Mouse (Mus musculus): ENCODE data around the gene Oas1g. TPM values are rescaled to one million over a fixed set of nuclear protein-coding genes. Genes with fewer than 3 reads are reported as not detected.
A peak's percentile ranks its signal among the peaks of the same experiment; 100 is the strongest.
"Not testable (repeated sequence)": the region's sequence is repeated elsewhere in the genome, so short reads cannot be mapped to it uniquely, and the experiment has no call there.

Gene Oas1g
- total RNA-seq, 2 experiments from 2014 or later, result not detected

- not testable (repeated sequence) for ATAC-seq (replicated peaks; ENCODE audit: low FRiP score, poor library complexity, severe bottlenecking)
Measured at GRCm38 (mm10) chr5:120891566-120892242, 4.3 kb upstream of the Oas1g start.

- ATAC-seq (replicated peaks; ENCODE audit: low FRiP score, poor library complexity, severe bottlenecking), result no peak
Measured at GRCm38 (mm10) chr5:120890991-120891390, 3.6 kb upstream of the Oas1g start.

- ATAC-seq (replicated peaks; ENCODE audit: low FRiP score, poor library complexity, severe bottlenecking), result no peak
Measured at GRCm38 (mm10) chr5:120890026-120890425, 2.6 kb upstream of the Oas1g start.

DNA sequence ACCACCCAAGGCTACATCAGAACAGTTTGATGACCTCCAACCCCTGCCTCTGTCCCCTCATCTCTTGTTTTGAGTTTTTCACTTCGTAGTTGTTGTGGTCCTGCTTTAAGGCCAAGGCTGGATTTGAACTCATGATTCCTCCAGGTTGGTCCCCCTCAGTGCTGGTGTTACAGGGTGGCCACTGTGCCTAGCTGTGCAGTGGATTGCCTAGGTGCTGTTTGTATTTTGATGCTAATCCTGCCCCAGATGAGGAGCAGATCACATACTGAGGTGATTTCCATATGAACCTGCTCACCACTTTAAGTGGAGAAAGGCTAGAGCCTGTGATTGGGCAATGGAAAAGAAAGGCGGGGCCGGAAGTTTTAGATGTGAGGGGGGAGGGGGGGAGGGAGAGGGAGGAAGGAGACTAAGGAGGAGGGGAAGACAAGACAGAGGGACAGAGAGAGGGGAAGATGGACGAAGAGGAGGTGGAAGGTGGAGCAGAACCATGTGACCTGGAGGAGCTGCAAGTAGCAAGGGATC lies 942 bp upstream of the Oas1g start:
- not testable (repeated sequence) for ATAC-seq (replicated peaks; ENCODE audit: low FRiP score, poor library complexity, severe bottlenecking)

DNA sequence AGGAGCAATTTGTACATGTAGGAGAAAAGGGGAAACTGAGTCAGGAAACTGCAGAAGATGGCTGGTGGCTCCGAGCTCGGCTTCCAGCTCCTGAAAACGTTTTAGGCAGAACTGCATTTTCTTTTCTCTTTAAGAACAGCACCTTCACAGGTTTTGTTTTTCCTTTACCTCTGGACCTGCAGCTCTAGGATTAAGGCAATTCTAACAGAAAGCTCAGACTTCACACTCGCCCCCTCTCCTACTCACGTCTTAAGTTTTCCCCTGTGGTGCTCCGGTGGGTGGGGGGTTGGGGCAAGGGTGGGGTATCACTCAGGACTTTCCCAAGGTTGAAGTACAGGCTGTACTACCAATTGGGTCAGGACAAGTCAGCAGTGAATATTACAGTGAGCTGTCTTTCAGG lies 418 bp upstream of the Oas1g start:
- ATAC-seq (replicated peaks; ENCODE audit: low FRiP score, poor library complexity, severe bottlenecking), result no peak

DNA sequence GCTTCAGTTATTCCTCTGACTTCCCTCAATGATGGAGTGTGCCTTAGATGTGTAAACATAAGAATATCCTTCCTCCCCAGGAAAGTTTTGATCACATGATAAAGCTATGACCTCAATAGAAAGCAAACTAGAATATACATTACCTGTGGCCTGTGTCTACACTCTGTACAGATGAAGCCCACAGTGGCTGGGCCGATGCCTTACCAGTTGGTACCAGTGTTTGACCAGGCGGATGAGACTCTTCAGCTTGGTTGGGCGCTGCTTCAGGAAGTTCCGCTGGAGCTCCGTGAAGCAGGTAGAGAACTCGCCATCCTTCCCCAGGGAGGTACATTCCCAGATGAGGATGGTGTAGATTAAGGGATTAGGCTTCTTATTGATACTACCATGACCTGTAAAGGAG lies 5.7 kb downstream of the Oas1g start:
- ATAC-seq (replicated peaks; ENCODE audit: low FRiP score, poor library complexity, severe bottlenecking), result not testable (repeated sequence)

GRCm38 (mm10) chr5:120878803-120879202 lies 8.6 kb downstream of the Oas1g start:
- ATAC-seq (replicated peaks; ENCODE audit: low FRiP score, poor library complexity, severe bottlenecking), result not testable (repeated sequence)

- not testable (repeated sequence) for ATAC-seq (replicated peaks; ENCODE audit: low FRiP score, poor library complexity, severe bottlenecking)
Measured at GRCm38 (mm10) chr5:120877407-120877806, 10.0 kb downstream of the Oas1g start.

DNA sequence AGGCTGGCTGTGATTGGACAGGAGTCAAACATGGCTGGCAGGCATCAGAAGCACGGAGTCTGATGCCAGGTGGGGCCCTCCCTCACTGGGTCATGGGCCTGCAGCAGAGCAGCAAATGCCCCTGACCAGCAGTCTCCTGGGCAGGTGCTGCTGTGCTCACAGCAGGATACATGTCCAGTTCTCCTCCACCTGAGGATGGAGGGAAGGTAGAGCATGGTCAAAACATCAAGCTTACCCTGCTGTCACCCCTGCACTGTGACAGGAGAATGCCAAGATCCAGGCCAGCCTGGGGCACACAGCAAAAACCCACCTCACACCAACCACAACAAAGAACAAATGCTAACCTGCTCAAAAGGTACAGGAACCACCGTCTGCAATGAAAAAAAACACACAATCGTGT lies 10.6 kb downstream of the Oas1g start:
- ATAC-seq (replicated peaks; ENCODE audit: low FRiP score, poor library complexity, severe bottlenecking), result not testable (repeated sequence)

DNA sequence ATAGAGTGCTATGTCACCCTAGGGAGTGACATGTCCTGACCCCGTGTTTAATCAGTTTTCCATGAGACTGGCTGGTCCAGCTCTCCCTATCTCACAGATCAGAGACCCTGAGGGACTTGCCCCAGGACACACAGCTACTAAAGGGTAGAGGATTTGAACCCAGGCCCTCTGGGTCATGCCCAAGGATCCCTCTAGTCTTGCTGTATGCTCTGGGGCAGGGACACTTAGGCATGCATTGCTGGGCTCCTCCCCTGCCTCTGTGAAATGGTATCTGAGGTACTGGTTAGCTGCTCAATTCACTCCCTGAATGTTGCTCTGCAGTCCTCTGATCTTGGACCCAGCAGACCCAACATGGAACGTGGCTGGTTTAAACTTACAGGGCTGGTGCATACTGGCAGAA lies 15.9 kb downstream of the Oas1g start:
- ATAC-seq (replicated peaks; ENCODE audit: low FRiP score, poor library complexity, severe bottlenecking), result no peak

DNA sequence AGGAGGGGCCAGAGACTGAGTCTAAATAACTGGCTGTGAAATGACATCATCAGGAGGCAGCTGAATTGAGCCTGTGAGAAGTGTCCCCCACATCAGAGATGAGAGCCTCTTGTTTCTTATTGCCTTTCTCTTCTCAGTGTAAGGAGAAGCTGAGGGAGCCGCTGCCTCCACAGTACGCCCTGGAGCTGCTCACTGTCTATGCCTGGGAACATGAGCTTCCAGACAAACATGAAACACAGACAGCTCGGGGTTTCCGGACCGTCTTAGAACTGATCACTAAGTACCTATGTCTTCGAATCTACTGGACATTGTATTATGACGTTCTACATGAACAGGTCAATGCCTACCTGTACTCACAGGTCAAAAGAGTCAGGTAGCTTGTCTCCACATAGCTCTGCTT lies 16.6 kb downstream of the Oas1g start:
- ATAC-seq (replicated peaks; ENCODE audit: low FRiP score, poor library complexity, severe bottlenecking), result no peak

DNA sequence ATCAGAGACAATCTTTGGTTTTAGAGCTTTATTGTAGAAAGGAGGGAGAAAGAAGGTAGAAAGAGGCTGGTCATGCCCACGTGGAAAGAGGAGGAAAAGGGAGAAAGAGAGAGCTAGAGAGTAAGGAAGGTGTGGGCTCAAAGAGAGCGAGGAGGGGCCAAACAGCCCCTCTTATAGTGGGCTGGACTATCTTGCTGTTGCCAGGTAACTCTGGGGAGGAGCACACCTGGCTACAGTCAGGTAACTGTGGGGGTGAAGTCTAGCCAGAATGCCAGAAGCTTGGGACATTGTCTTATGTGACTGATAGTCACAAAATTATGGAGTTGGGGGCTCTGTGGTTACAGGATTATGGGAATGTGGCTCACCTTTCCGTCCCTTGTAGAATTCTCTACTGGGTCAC lies 17.3 kb downstream of the Oas1g start:
- ATAC-seq (replicated peaks; ENCODE audit: low FRiP score, poor library complexity, severe bottlenecking), result no peak

DNA sequence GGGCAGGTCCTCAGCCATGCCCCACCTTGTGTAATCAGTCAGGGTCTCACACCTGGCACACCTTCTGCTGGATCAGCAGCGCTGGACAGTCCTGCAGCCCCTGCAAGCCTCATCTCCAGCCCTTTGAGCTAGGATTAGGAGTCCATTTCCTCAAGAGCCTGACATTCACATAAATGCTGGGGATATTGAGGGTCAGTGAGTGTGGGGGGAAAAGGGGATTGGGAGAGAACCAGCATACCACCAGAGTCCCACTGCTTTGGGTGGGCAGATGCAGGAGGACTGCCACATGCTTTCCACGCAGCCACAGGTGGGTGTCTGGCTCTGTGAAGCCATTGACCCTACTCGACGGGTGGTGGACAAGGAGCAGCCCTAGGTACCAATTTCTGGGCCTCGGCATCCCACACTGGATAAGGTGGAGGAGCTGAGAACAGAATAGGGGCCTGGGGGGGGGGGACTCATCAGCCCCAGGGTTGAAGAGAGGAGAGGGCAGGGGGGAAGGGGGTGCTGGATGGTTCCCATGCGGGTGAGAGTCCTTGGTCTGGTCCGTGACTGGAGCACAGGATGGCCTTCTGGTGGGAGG lies 17.9 kb downstream of the Oas1g start:
- no peak for ATAC-seq (replicated peaks; ENCODE audit: low FRiP score, poor library complexity, severe bottlenecking)

GRCm38 (mm10) chr5:120865336-120865860 lies 22.0 kb downstream of the Oas1g start:
- ATAC-seq (replicated peaks; ENCODE audit: low FRiP score, poor library complexity, severe bottlenecking), result no peak; the same call in 1 of the 2 replicates

GRCm38 (mm10) chr5:120861121-120861520 lies 26.3 kb downstream of the Oas1g start, which contains the start of gene Oas1h:
TSS of gene Oas1h (plus strand) at chr5:120861421.
- ATAC-seq (replicated peaks; ENCODE audit: low FRiP score, poor library complexity, severe bottlenecking), result no peak

DNA sequence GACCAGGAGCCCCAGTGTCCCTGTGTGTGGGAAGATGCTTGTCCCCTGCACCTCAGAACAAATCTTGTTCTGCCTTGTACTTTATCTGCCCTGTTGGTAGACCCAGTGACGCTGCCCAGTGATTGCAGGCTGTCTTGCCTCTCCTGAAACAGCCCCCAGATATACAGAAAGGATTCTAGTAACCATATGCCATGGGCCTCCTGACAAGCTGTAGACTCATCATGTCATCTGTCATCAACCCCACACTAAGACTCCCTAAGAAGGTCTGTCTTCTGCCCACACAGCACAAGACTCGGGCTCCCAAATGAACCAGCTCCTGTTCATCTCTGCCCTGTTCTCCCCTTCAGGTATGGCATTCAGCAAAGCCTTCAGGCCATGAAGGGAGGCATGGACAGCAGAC lies 28.2 kb downstream of the Oas1g start:
- ATAC-seq (replicated peaks; ENCODE audit: low FRiP score, poor library complexity, severe bottlenecking), result no peak

DNA sequence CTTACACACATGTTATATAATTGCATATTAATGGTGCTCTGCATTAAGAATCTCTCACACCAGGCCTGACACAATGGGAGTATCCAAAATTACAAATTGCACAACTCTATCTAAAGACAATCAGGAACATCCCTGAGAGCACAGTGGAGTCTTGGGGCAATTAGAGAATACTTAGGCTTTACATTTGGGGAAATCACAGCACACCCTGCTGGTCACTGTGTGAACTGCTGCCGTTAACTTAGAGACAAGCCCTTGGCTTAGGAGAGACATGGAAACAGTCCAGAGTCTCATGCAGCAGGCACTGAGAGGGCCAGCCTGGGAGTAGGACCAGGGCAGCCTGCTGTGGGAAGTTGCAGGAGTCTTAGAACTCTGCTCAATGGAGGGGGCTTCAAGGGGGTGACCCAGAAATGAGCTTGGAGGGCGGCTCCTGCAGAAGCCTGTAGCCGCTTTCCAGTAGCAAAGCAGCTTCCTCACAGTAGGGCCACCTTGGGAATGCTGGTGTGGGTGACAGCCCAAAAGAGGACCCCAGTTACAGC lies 37.7 kb downstream of the Oas1g start:
- ATAC-seq (replicated peaks; ENCODE audit: low FRiP score, poor library complexity, severe bottlenecking), result peak; percentile 82; the same call in 1 of the 2 replicates

GRCm38 (mm10) chr5:120847067-120847466 lies 40.3 kb downstream of the Oas1g start, which contains the start of gene Oas1f:
TSS of gene Oas1f (plus strand) at chr5:120847367.
- ATAC-seq (replicated peaks; ENCODE audit: low FRiP score, poor library complexity, severe bottlenecking), result no peak

DNA sequence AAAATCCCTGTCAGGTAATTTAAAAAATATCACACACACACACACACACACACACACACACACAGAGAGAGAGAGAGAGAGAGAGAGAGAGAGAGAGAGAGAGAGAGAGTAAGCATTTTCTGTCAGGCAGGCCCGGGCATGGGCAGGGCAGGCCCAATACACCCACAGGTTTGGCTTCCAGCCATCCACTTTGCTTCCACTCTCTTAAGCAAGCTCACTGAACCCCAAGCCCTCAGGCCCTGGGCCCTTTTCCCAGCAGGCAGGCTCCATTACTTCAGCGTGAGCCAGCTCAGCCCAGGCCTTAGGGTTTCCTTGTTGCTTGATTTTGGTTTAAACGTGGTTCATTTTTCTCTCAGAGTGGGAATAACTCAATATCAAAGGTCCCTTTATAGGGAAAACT lies 42.7 kb downstream of the Oas1g start:
- ATAC-seq (replicated peaks; ENCODE audit: low FRiP score, poor library complexity, severe bottlenecking), result no peak

- ATAC-seq (replicated peaks; ENCODE audit: low FRiP score, poor library complexity, severe bottlenecking), result peak; percentile 78
Measured at GRCm38 (mm10) chr5:120836731-120837585, 50.5 kb downstream of the Oas1g start.

Measured in erythroid progenitor cell, adult 5-6 weeks (primary cell).